Mouse (Mus musculus): ENCODE measurements around the gene Prkce.

The Prkce gene

GRCm38 (mm10) chr17:86573596-86574248, 406.1 kb downstream of the Prkce start:
- no peak for DNase-seq (ENCODE audit: low read depth)

- no peak for DNase-seq (ENCODE audit: low read depth)
These were observed 413.1 kb downstream of the Prkce start for GRCm38 (mm10) chr17:86580724-86581123.

- no peak for DNase-seq (ENCODE audit: low read depth)
These were observed 414.8 kb downstream of the Prkce start for GRCm38 (mm10) chr17:86582341-86582740.

- no peak for DNase-seq (ENCODE audit: low read depth)
These were observed 418.9 kb downstream of the Prkce start for GRCm38 (mm10) chr17:86586441-86586840.

GRCm38 (mm10) chr17:86588704-86589449, 421.3 kb downstream of the Prkce start:
- no peak for DNase-seq (ENCODE audit: low read depth)

- no peak for DNase-seq (ENCODE audit: low read depth)
These were observed 422.1 kb downstream of the Prkce start for GRCm38 (mm10) chr17:86589681-86590080.

- no peak for DNase-seq (ENCODE audit: low read depth)
These were observed 423.7 kb downstream of the Prkce start for GRCm38 (mm10) chr17:86591241-86591640.

- no peak for DNase-seq (ENCODE audit: low read depth)
These were observed 425.5 kb downstream of the Prkce start for GRCm38 (mm10) chr17:86592991-86593586.

- DNase-seq (ENCODE audit: low read depth) = no peak
These were observed 427.9 kb downstream of the Prkce start for GRCm38 (mm10) chr17:86595526-86595925.

GRCm38 (mm10) chr17:86601116-86601515, 433.5 kb downstream of the Prkce start:
- DNase-seq (ENCODE audit: low read depth) = no peak

- DNase-seq (ENCODE audit: low read depth) = no peak
These were observed 434.3 kb downstream of the Prkce start for GRCm38 (mm10) chr17:86601901-86602300.

- DNase-seq (ENCODE audit: low read depth) = no peak
These were observed 436.4 kb downstream of the Prkce start for GRCm38 (mm10) chr17:86603848-86604444.

- no peak for DNase-seq (ENCODE audit: low read depth)
These were observed 440.4 kb downstream of the Prkce start for GRCm38 (mm10) chr17:86607981-86608380.

GRCm38 (mm10) chr17:86610271-86610969, 442.8 kb downstream of the Prkce start:
- peak; percentile 25 for DNase-seq (ENCODE audit: low read depth)

- DNase-seq (ENCODE audit: low read depth) = no peak
These were observed 444.2 kb downstream of the Prkce start for GRCm38 (mm10) chr17:86611772-86612171.

GRCm38 (mm10) chr17:86615592-86616291, 448.2 kb downstream of the Prkce start:
- no peak for DNase-seq (ENCODE audit: low read depth)

- no peak for DNase-seq (ENCODE audit: low read depth)
These were observed 450.1 kb downstream of the Prkce start for GRCm38 (mm10) chr17:86617570-86618237.

GRCm38 (mm10) chr17:86618431-86618861, 450.9 kb downstream of the Prkce start:
- no peak for DNase-seq (ENCODE audit: low read depth)

- no peak for DNase-seq (ENCODE audit: low read depth)
These were observed 455.3 kb downstream of the Prkce start for GRCm38 (mm10) chr17:86622862-86623261.

- no peak for DNase-seq (ENCODE audit: low read depth)
These were observed 458.9 kb downstream of the Prkce start for GRCm38 (mm10) chr17:86626523-86626922.

GRCm38 (mm10) chr17:86633131-86633530, 465.5 kb downstream of the Prkce start:
- DNase-seq (ENCODE audit: low read depth) = no peak

All from 416B (cell line).